Mouse (Mus musculus): Measurements from ENCODE around the gene Sptbn2. TPM values are rescaled to one million over a fixed set of nuclear protein-coding genes. Genes with fewer than 3 reads are reported as not detected.

The Sptbn2 gene
- 0.26 TPM in 2 replicates for polyA plus RNA-seq (2016; fragmentation: Nextera tagmentation; extraction: Ambion mirVana)

- H3K36me3 ChIP-seq, result no peaks in the 10 kb centered on the region
- H3K27me3 ChIP-seq (replicated peaks), result peaks cover 81% of the 10 kb centered on the region
- no peak for ATAC-seq (ENCODE audit: insufficient number of reproducible peaks, low FRiP score)
- no peak within 1 kb of the TSS for H3K27ac ChIP-seq (ENCODE audit: poor library complexity, severe bottlenecking)
- peak within 1 kb of the TSS; percentile 57 for H3K4me3 ChIP-seq
- H3K9me3 ChIP-seq (replicated peaks), result no peaks in the 10 kb centered on the region
- 11% methylated on average over 13 of the region's 13 CpGs for WGBS
- peaks cover 16% of the 10 kb centered on the region for H3K4me1 ChIP-seq (replicated peaks)
- H3K9ac ChIP-seq, result peak within 1 kb of the TSS; percentile 55
- peak within 1 kb of the TSS; percentile 94 for H3K4me2 ChIP-seq
Observed at GRCm38 (mm10) chr19:4711098-4711600, at the start of gene Sptbn2. Sptbn2 (plus strand) TSS chr19:4711167.

GRCm38 (mm10) chr19:4666815-4667214 is 44.2 kb upstream of the Sptbn2 start:
- Histone ChIP-seq H3K4me1 (replicated peaks) (no peaks in the 10 kb centered on the region), H3K4me3 (no peak overlapping the region), H3K36me3 (no peaks in the 10 kb centered on the region), H3K9me3 (replicated peaks) (no peaks in the 10 kb centered on the region), H3K27ac (ENCODE audit: poor library complexity, severe bottlenecking) (no peak overlapping the region), H3K4me2 (no peak overlapping the region), H3K27me3 (replicated peaks) (peaks cover 10% of the 10 kb centered on the region), H3K9ac (no peak overlapping the region)
- ATAC-seq (ENCODE audit: insufficient number of reproducible peaks, low FRiP score), result no peak

- 0 out of 2 replicates have a peak, but pooled peaks cover 5% of the 10 kb centered on the region for H3K27me3 ChIP-seq (replicated peaks)
- no peaks in the 10 kb centered on the region for H3K9me3 ChIP-seq (replicated peaks)
- H3K36me3 ChIP-seq, result no peaks in the 10 kb centered on the region
- no peak for ATAC-seq (ENCODE audit: insufficient number of reproducible peaks, low FRiP score)
- H3K27ac ChIP-seq (ENCODE audit: poor library complexity, severe bottlenecking), result no peak overlapping the region
- H3K9ac ChIP-seq, result no peak overlapping the region
- no peak overlapping the region for H3K4me2 ChIP-seq
- 60% methylated on average over 4 of the region's 4 CpGs for WGBS
- H3K4me3 ChIP-seq, result no peak overlapping the region
- no peaks in the 10 kb centered on the region for H3K4me1 ChIP-seq (replicated peaks)
Observed at GRCm38 (mm10) chr19:4670776-4671175, 40.2 kb upstream of the Sptbn2 start.

- Histone ChIP-seq H3K4me2 (no peak overlapping the region), H3K27ac (ENCODE audit: poor library complexity, severe bottlenecking) (no peak overlapping the region), H3K9me3 (replicated peaks) (no peaks in the 10 kb centered on the region), H3K9ac (no peak overlapping the region), H3K4me1 (replicated peaks) (no peaks in the 10 kb centered on the region), H3K36me3 (no peaks in the 10 kb centered on the region), H3K27me3 (replicated peaks) (0 out of 2 replicates have a peak, but pooled peaks cover 3% of the 10 kb centered on the region), H3K4me3 (no peak overlapping the region)
- 61% methylated on average over 6 of the region's 6 CpGs for WGBS
- no peak for ATAC-seq (ENCODE audit: insufficient number of reproducible peaks, low FRiP score)
Observed at GRCm38 (mm10) chr19:4672401-4672800, 38.6 kb upstream of the Sptbn2 start.

- 0 out of 2 replicates have a peak, but pooled peaks cover 5% of the 10 kb centered on the region for H3K4me1 ChIP-seq (replicated peaks)
- peaks cover 44% of the 10 kb centered on the region for H3K27me3 ChIP-seq (replicated peaks)
- no peak overlapping the region for H3K9ac ChIP-seq
- H3K27ac ChIP-seq (ENCODE audit: poor library complexity, severe bottlenecking), result no peak overlapping the region
- no peak for ATAC-seq (ENCODE audit: insufficient number of reproducible peaks, low FRiP score)
- no peak overlapping the region for H3K4me3 ChIP-seq
- H3K36me3 ChIP-seq, result no peaks in the 10 kb centered on the region
- WGBS, result 58% methylated on average over 3 of the region's 3 CpGs
- H3K9me3 ChIP-seq (replicated peaks), result peaks cover 6% of the 10 kb centered on the region
- no peak overlapping the region for H3K4me2 ChIP-seq
Observed at GRCm38 (mm10) chr19:4694346-4694745, 16.6 kb upstream of the Sptbn2 start.

- no peaks in the 10 kb centered on the region for H3K36me3 ChIP-seq
- ATAC-seq (ENCODE audit: insufficient number of reproducible peaks, low FRiP score), result no peak
- no peak overlapping the region for H3K27ac ChIP-seq (ENCODE audit: poor library complexity, severe bottlenecking)
- H3K4me3 ChIP-seq, result no peak overlapping the region
- H3K4me2 ChIP-seq, result no peak overlapping the region
- H3K4me1 ChIP-seq (replicated peaks), result 0 out of 2 replicates have a peak, but pooled peaks cover 5% of the 10 kb centered on the region
- WGBS, result 77% methylated on average over 3 of the region's 3 CpGs
- peaks cover 6% of the 10 kb centered on the region for H3K9me3 ChIP-seq (replicated peaks)
- H3K9ac ChIP-seq, result no peak overlapping the region
- H3K27me3 ChIP-seq (replicated peaks), result peaks cover 65% of the 10 kb centered on the region
Observed at GRCm38 (mm10) chr19:4697121-4697520, 13.8 kb upstream of the Sptbn2 start.

- Histone ChIP-seq H3K36me3 (no peaks in the 10 kb centered on the region), H3K9me3 (replicated peaks) (peaks cover 6% of the 10 kb centered on the region), H3K4me2 (peak overlapping the region; percentile 91), H3K27ac (ENCODE audit: poor library complexity, severe bottlenecking) (no peak overlapping the region), H3K4me1 (replicated peaks) (0 out of 2 replicates have a peak, but pooled peaks cover 5% of the 10 kb centered on the region), H3K27me3 (replicated peaks) (peaks cover 67% of the 10 kb centered on the region), H3K4me3 (no peak overlapping the region), H3K9ac (no peak overlapping the region)
- no peak for ATAC-seq (ENCODE audit: insufficient number of reproducible peaks, low FRiP score)
- WGBS, result 67% methylated on average over 9 of the region's 9 CpGs
Observed at GRCm38 (mm10) chr19:4697721-4698120, 13.2 kb upstream of the Sptbn2 start.

- peaks cover 65% of the 10 kb centered on the region for H3K27me3 ChIP-seq (replicated peaks)
- 2% methylated on average over 40 of the region's 40 CpGs for WGBS
- 0 out of 2 replicates have a peak, but pooled peaks cover 5% of the 10 kb centered on the region for H3K4me1 ChIP-seq (replicated peaks)
- no peaks in the 10 kb centered on the region for H3K36me3 ChIP-seq
- H3K9ac ChIP-seq, result peak within 1 kb of the TSS; percentile 70; the same call in 1 of the 2 replicates
- peaks cover 6% of the 10 kb centered on the region for H3K9me3 ChIP-seq (replicated peaks)
- ATAC-seq (ENCODE audit: insufficient number of reproducible peaks, low FRiP score), result no peak; the same call in 1 of the 2 replicates
- no peak within 1 kb of the TSS for H3K27ac ChIP-seq (ENCODE audit: poor library complexity, severe bottlenecking)
- peak within 1 kb of the TSS; percentile 91 for H3K4me2 ChIP-seq
- peak within 1 kb of the TSS; percentile 58 for H3K4me3 ChIP-seq
Observed at GRCm38 (mm10) chr19:4698205-4698677, 12.7 kb upstream of the Sptbn2 start, which contains the start of gene Gm960. Gm960 (minus strand) TSS chr19:4698668.

- ATAC-seq (ENCODE audit: insufficient number of reproducible peaks, low FRiP score), result no peak
- 35% methylated on average over 8 of the region's 8 CpGs for WGBS
- Histone ChIP-seq H3K4me2 (peak overlapping the region; percentile 91; the same call in 1 of the 2 replicates), H3K36me3 (no peaks in the 10 kb centered on the region), H3K27ac (ENCODE audit: poor library complexity, severe bottlenecking) (no peak overlapping the region), H3K4me1 (replicated peaks) (0 out of 2 replicates have a peak, but pooled peaks cover 5% of the 10 kb centered on the region), H3K9ac (no peak overlapping the region), H3K9me3 (replicated peaks) (peaks cover 6% of the 10 kb centered on the region), H3K27me3 (replicated peaks) (peaks cover 65% of the 10 kb centered on the region), H3K4me3 (0 out of 2 replicates have a peak overlapping the region, but pooled peaks have one; percentile 58)
Observed at GRCm38 (mm10) chr19:4698856-4699255, 12.1 kb upstream of the Sptbn2 start.

GRCm38 (mm10) chr19:4699821-4700220 is 11.1 kb upstream of the Sptbn2 start:
- Histone ChIP-seq H3K9me3 (replicated peaks) (peaks cover 6% of the 10 kb centered on the region), H3K27me3 (replicated peaks) (peaks cover 67% of the 10 kb centered on the region), H3K36me3 (no peaks in the 10 kb centered on the region), H3K4me1 (replicated peaks) (0 out of 2 replicates have a peak, but pooled peaks cover 5% of the 10 kb centered on the region), H3K4me3 (no peak overlapping the region), H3K4me2 (no peak overlapping the region), H3K9ac (no peak overlapping the region), H3K27ac (ENCODE audit: poor library complexity, severe bottlenecking) (no peak overlapping the region)
- ATAC-seq (ENCODE audit: insufficient number of reproducible peaks, low FRiP score), result no peak
- 68% methylated on average over 5 of the region's 5 CpGs for WGBS

- no peak overlapping the region for H3K9ac ChIP-seq
- ATAC-seq (ENCODE audit: insufficient number of reproducible peaks, low FRiP score), result no peak
- H3K4me2 ChIP-seq, result no peak overlapping the region
- no peak overlapping the region for H3K4me3 ChIP-seq
- no peak overlapping the region for H3K27ac ChIP-seq (ENCODE audit: poor library complexity, severe bottlenecking)
- WGBS, result 67% methylated on average over 8 of the region's 8 CpGs
- H3K27me3 ChIP-seq (replicated peaks), result peaks cover 71% of the 10 kb centered on the region
- peaks cover 6% of the 10 kb centered on the region for H3K9me3 ChIP-seq (replicated peaks)
- H3K36me3 ChIP-seq, result no peaks in the 10 kb centered on the region
- 0 out of 2 replicates have a peak, but pooled peaks cover 5% of the 10 kb centered on the region for H3K4me1 ChIP-seq (replicated peaks)
Observed at GRCm38 (mm10) chr19:4700656-4701055, 10.3 kb upstream of the Sptbn2 start.

Measured in heart, embryonic 12.5 days (tissue).